Mouse (Mus musculus): Measurements from ENCODE around the gene Nckipsd.

- no peak for TF ChIP-seq CTCF (IDR thresholded peaks at IDR 0.05; ENCODE audit: extremely low read depth, insufficient read depth, low read length)
- TF ChIP-seq POLR2A (IDR thresholded peaks at IDR 0.05; ENCODE audit: extremely low read depth, insufficient read depth, low read length) = no peak
These were observed 43.2 kb upstream of the Nckipsd start for GRCm38 (mm10) chr9:108764971-108765370.
